Mouse (Mus musculus) gastrocnemius, postnatal 4 days (tissue): ENCODE results near the gene Bcar1. TPM values are rescaled to one million over a fixed set of nuclear protein-coding genes. Genes with fewer than 3 reads are reported as not detected.

Experiments
- DNase-seq, 2 experiments: peaks; one replicate each; pipeline ENCODE4 v3.0.0; 2021 to 2022; ENCODE audit warnings: low spot score in 2 of 2, mixed read lengths in 2 of 2
- total RNA-seq, 2 experiments: library from RNA; stranded (reverse); gene quantifications; 2 replicates each; pipeline ENCODE4 v1.2.3; 2021

Gene Bcar1
- total RNA-seq, 2 experiments from 2014 or later, result 35.1 to 36.5 TPM

DNA sequence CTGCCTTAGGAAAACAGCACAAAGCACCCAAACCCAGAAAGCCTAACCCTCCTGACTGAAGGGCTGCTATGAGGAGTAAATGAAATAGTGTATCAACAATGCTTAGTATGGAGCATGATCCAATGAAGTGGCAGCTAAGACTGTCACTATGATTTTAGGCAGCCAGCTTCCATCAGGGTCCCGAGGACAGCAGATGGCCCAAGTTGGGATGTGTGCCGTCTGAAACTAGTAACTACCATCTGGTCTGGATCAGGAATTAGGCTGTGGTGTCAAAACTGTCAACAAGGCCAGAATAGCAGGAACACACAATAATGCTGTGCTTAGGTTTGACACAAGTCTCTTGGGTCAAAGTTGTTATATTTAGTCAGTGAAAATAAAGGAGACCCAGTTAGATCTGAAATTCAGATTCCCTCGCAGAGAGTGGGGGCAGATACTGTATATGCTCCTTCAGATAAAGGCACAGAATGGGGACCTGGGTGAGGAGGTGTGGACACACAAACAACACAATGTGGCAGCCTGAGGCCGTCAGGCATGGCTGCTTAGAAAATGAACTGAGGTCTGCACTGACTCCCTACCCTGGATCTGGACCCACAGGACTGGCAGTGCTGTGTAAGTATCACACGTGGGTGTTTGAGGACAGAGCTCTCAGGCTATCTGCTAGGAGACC lies 27.5 kb upstream of the Bcar1 start:
- DNase-seq, result no peak

DNA sequence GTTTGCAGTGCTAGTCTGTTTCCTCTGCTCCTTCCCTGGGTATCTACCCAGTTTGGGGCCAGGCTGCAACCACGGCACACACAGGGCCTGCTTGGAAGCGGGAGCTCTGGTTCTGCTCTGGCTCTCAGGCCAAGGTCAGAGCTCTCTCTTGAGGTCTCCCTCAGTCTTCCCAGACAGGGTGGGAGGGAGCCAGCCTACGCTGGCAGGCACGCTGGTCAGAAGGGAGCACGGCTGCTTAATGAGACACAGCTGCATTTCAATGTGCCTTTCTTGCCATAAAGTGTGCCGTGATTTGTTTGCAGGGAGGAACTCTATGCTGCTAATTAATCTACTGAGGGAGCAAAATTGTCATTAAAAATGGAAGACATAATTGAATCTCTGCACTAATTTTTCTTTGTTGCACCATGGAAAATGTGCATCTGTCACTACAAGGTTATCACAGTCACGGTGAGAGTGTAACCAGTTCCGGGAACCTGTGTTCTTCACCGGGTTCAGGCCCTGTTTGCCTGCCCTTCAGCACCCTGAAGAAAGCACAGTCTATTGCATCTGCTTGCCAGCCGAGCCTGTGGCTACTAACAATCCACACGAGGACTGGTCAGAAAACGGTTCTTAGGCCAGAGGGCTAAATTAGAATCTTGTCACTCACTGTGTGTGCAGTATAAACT lies 26.3 kb upstream of the Bcar1 start:
- peak in 1 of 2 experiments; percentile 50 for DNase-seq

- no peak for DNase-seq
These were observed 25.7 kb upstream of the Bcar1 start for GRCm38 (mm10) chr8:111769296-111769695.

DNA sequence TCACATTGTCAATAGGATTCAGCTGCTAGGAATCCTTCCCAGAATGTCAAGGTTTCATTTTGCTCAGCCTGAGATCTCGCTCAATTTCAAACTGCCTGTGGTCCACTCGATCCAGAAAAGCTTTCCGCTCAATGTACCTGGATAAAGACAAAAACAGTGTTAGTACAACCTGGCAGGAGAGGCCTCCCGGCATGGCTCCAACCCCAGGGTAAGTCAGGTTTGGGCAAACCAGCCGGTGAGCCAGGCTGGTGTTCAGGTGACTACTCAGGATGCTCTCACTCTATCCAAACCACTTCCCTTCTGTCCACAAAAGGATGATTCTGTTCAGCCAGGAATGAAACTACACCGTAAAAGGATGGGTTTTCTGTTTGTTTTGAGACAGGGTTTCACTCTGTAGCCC lies 25.0 kb upstream of the Bcar1 start:
- DNase-seq, result no peak

DNA sequence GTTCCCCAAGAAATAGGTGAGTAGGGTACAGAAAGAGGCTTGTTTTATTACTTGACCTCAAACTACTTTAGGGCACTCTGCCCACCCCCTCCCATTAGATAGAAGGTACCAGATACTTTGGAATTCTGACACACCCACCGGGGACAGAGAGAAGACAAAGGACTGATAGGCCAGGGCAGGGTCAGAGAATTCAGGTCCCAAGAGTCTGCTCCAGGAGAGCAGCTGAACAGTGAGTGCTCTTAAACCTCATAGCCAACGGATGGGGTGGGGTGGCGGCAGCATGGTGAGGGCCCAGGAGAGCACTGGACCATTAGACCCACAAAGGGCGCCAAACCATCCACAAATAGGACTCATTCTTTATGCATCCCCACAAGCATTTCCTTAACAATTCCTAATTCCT lies 22.0 kb upstream of the Bcar1 start:
- DNase-seq, result no peak

GRCm38 (mm10) chr8:111765096-111765495 lies 21.5 kb upstream of the Bcar1 start:
- no peak for DNase-seq

DNA sequence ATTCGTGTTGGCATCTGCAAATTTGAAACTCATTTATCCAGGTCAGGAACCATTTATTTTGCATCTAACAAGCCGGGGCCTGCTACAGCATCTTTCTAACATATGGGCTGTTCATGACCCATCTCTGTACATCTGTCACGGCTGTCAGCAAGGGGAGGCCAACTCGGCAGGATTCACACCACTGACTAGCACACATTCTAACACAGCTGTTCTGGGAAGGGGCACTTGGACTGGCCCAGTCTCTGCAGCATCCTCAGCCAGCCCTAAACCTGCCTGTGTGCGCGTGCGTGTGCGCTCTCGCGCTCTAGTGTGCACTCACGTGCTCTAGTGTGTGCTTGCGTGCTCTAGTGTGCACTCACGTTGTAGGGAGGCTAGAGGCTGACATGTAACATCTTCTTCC lies 17.1 kb upstream of the Bcar1 start:
- DNase-seq, result no peak

DNA sequence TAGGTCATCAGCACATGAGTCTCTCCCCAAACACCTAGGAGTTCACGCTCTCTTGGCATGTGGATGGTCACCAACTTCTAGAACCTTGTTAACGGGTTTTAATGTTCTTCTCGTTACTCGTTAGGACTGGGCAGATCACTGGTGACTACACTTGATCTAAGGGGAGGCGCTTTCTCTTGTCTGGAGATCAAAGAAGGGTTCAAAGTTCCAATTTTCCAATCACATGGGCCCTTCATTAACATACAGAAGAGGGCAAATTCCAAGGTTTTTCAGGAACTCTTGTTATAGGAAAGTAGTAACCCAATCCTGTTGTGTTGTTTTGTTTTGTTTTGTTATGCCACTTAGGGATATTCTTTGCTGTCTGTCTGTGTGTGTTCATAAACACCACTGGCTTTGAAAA lies 15.2 kb upstream of the Bcar1 start:
- DNase-seq, result no peak

DNA sequence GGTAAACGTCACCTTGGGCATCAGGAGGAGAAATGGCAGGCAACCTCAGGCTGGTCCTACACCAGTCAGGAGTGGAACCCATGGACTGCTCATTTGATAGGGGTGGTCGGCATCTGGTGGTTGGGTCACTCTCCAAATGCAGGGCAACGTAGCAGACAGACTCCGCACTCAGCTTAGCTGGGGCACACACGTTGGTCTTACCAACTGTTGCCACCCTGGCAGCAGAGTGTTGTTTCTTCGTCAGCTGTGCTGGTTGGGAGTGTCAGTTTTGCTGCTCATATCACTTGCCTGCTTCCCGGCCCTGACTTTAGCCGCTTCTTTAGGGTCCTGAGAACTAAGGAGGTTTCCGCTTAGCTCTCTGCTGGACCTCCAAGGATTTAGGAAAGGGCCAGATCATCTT lies 14.0 kb upstream of the Bcar1 start:
- DNase-seq, result no peak

- no peak for DNase-seq
These were observed 11.1 kb upstream of the Bcar1 start for GRCm38 (mm10) chr8:111754736-111755135.

DNA sequence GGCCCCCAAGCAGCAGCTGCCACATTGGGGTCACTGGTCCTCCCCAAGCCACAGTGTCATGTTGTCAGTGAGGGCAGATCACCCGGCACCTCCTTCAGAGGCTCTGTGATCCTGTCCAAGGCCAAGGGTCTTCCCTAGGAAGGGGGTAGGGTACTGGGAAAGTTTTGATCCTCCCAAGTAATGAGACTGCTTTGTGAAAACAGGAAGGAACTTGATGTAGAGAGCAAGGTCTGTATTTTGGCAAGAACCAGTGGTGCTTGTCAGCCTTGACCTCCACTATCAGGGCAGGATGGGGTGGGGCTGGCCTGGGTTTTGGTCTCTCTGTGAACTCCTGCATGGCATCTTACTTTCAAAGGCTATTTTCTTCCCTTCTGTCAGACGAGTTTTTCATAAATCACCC lies 10.5 kb upstream of the Bcar1 start:
- no peak for DNase-seq

- DNase-seq, result no peak
These were observed 5.2 kb upstream of the Bcar1 start for GRCm38 (mm10) chr8:111748766-111749165.

GRCm38 (mm10) chr8:111747866-111748649 lies 4.4 kb upstream of the Bcar1 start:
- no peak for DNase-seq

DNA sequence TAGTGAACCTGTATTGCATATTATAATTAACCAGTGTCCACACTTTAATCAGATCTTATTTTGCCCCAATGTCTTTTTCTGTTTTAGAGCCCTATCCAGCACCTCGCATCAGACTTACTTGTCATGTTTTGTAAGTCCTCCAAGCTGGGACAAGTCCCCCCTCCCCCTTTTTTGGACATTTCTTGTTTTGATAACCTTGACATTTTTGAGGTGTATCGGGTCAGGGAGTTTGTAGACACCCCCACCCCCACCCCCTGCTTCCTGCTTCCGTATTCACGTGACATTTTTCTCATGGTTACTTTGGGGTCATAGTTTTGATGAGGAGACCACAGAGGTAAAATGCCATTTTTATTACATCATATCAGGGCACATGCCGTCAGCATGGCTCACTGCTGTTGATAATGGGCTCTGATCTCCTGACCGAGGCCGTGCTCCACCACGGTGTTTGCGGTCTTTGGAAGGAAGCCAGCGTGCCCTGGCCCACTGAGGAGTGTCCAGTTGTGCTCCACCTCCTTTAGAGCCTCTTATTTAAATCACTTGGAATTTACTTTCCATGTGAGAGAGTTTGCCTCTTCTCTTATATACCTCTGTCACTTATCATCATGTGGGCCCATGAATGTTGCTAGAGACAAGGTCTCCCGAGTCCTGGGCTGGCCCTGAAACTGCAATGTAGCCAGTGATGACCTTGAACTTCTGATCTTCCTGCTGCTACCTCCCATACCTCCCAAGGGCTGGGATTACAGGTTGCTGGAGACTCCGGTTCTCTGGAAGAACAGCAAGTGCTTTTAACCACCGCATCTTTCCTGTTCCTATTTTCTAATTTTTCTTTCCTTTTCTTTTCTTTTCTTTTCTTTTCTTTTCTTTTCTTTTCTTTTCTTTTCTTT lies 3.2 kb upstream of the Bcar1 start:
- DNase-seq, result no peak

DNA sequence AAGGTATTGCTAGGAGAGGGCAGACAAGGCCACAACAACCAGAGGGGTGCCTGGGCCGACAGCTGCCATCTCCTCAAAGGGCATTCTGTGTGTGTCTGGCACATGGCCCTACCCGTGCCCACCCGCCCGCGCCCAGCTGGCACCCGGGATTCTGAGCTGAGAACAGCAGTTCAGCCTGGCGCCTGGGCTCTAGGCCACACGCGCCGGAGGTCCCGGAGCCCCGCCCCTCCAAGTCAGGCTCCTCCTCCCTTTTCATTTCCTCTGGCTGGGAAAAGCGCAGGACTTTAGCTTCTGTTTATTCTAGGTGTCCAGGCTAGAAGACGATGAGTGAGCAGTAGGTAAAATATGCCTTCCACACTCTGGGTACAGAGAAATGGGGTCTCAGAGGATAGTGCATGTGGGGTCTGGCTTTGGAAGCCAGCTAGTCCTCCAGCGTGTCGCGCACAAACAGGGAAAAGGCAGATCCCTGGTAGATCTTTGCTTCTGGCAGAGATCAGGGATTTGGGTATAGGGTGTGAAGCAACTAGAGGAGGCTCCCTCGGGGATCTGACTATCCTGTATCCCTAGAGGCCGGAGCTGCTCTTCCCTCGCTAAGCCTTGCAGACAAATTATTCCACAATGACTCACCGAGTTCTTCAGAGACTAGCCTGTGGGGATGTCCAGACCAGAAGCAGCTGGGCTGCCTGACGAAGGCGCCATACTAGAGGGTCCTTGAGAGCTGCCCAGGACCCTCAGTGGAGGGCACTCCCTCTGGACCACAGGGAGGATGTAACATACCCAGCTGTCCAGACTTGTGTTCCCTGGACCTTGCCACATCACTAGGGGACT lies 2.2 kb upstream of the Bcar1 start:
- peak in 1 of 2 experiments; percentile 67 for DNase-seq

DNA sequence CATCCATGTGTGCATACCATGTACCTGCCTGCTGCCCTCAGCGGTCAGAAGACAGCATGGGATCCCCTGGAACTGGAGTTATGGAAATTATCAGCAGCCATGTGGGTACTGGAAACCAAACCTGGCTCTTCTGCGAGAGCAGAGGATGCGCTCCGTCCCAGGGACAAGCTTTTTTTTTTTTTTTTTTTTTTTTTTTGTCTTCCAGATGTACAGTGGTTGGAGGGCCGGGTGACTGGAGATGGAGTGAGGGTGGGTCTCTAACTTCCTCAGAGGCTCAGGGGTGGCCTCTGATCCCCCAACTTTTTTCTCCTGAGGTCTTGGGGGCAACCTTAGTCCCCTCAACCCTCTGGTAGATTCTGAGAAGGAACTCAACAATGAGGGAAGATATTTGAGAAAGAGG lies 1.5 kb upstream of the Bcar1 start:
- DNase-seq, result no peak

GRCm38 (mm10) chr8:111743101-111743791 lies 363 bp downstream of the Bcar1 start:
- DNase-seq, result peak in 1 of 2 experiments; percentile 24

DNA sequence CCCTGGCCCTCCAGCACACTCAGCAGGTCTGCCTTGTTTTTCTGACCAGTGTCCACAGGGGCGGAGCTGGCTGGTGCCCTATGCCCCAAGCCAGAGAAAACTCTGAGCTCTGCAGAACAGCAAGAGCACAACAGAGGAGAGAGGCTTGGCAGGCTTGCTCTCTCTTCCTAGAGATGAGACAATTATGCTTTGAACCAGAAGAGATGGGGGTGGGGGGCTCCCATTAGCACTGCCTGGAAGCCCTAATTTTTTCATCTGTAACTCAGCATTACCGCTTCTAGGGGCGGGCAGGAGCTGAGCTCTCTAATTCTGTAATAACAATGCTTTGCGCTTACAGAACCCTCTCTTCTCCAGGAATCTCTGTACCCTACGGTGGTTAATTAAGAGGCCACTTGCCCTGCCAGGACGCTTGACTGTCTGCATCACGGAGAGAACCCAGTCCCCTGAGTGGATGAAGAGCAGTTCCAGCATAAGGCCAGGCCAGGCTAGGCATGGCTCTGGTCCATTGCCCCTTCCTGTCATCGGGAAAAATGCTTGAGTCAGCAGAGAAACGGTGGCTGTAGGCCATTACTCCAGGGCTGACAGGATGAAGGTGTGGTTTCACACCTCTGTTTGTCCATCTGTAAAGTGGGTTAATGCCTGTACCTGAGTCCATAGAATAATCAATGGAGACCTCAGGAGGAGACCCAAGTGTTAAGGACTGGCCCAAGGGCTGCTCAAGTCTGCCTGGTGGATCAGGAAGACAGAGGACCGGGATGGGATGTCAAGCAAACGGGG lies 1.2 kb downstream of the Bcar1 start:
- DNase-seq, result no peak

- DNase-seq, result no peak
These were observed 2.1 kb downstream of the Bcar1 start for GRCm38 (mm10) chr8:111741556-111741955.
